Mouse (Mus musculus) neutrophil, adult 59 days (primary cell): Measurements from ENCODE around the gene Nmd3. TPM values are rescaled to one million over a fixed set of nuclear protein-coding genes. Genes with fewer than 3 reads are reported as not detected.

ENCODE experiments used
- total RNA-seq, 2 experiments: library from RNA; stranded (reverse); gene quantifications; 1 replicate in 1 of 2; 2 replicates in 1 of 2; pipeline ENCODE4 v1.2.4; 2023

Nmd3 gene
- 10 to 100 TPM; 30.0 to 42.9 TPM for total RNA-seq

DNA sequence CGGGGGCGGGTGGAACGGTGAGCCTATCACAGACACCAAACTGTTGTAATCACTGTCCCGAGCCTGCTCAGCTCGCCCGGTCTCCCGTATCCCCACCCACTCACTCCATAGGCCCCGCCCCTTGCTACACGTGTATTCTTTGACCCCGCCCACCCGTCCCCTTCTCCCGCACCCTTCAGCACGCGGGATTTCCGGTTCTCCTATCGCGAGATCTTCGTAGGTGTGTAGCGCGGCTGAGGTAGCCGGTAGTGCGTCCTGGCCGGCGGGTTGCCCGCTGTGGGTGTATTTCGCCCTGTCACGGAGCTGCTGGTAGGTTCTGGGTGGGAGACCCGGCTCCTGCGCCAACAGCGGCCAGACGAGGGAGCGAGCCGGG, at the start of gene Nmd3:
Gene Nmd3 (plus strand): TSS at position 172 of the 373 bp plus-strand sequence.

Other genes with a start within 250 kb of the Nmd3 start
- under 1 TPM; 0.66 to 0.67 TPM for gene B3galnt1, start 123.0 kb upstream of the Nmd3 start, total RNA-seq
- gene Sptssb, start 138.0 kb downstream of the Nmd3 start, total RNA-seq = not detected